Mouse (Mus musculus): Measurements from ENCODE around the gene Myf5.
A peak's percentile ranks its signal among the peaks of the same experiment; 100 is the strongest.

- TF ChIP-seq CTCF (IDR thresholded peaks at IDR 0.05) (peak; percentile 81), EP300 (IDR thresholded peaks at IDR 0.05) (no peak)
Observed at GRCm38 (mm10) chr10:107442781-107443180, 43.2 kb downstream of the Myf5 start.
